Mouse (Mus musculus) right cerebral cortex, adult 18-20 months (tissue): ENCODE data around the gene Gpatch8.
"Not testable (repeated sequence)": the region's sequence is repeated elsewhere in the genome, so short reads cannot be mapped to it uniquely, and the experiment has no call there.

ENCODE experiments used
- DNase-seq: peaks from one replicate; pipeline ENCODE4 v3.0.0; 2022; ENCODE audit warnings: mixed read lengths

Gene Gpatch8

DNA sequence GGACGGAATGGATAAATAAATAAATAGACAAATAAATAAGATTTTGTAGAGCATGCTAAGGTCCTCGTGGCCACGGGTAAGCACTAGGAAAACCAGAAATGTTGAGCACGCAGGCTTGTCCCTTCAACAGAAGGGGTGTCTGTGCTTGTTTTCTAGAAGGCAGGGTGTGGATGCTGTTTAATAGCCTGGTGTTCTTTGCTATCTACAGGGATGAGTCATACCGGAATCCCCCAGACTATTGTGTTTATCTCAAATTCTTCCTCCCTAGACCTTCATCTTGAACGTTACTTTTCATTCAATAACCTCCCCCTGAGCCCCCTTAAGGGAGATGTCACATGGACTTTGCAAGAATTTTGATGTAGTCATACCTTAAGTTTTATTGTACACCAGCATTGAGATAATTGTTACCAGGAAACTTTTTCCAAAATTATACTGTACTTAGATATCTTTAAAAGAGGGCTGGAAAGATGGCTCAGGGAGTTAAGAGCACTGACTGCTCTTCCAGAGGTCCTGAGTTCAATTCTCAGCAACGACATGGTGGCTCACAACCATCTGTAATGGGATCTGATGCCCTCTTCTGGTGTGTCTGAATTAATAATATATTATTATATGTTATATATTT is 12.7 kb upstream of the Gpatch8 start:
- DNase-seq = no peak

DNA sequence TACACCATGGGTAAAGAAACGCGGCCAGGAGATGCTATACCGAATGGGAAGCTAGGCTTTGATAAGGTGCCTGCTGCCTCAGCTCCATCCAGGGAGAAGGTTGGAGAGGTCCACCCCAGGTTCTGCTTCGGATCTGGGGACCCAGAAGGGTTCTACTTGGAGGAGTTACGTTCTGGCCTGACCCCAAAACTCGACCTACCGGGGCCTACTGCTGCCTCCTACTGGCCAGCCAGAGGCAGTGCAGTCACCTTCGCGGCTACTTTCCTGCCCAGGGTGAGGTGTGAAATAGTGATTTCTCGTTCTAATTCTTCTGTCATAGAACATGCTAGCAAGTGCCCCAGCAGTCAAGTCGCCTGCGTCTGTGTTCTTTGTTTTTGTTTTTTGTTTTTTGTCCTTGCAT is 12.0 kb upstream of the Gpatch8 start:
- DNase-seq = no peak

DNA sequence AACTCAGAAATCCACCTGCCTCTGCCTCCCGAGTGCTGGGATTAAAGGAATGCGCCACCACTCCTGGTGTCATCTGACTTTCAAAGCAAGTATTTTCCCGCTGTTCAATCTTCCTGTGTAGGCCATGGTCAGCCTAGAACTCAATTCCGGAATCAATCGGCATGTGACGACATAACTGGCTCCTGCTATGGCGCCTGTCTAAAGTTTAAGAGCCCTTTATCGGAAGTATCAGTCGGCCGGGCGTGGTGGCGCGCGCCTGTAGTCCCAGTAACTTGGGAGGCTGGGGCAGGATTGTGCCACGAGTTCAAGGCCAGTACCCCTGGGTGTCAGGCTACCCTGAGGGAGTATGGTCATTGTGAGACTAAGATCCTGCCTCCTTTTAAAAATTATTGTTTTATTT is 11.5 kb upstream of the Gpatch8 start:
- DNase-seq = no peak

DNA sequence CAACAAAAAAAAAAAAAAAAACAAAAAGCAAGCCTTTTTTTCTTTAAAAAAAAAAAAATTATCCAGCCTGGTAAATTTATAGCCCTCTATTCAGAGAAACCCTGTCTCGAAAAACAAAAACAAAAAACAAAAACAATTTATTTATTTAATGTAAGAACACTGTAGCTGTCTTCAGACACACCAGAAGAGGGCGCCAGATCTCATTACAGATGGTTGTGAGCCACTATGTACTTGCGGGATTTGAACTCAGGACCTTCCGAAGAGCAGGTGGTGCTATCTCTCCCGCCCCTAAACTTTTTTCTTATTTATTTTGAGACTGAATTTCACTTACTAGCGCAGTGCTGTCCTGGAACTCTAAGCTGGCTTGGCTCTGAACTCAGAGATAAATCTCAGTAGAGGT is 11.0 kb upstream of the Gpatch8 start:
- DNase-seq = no peak

DNA sequence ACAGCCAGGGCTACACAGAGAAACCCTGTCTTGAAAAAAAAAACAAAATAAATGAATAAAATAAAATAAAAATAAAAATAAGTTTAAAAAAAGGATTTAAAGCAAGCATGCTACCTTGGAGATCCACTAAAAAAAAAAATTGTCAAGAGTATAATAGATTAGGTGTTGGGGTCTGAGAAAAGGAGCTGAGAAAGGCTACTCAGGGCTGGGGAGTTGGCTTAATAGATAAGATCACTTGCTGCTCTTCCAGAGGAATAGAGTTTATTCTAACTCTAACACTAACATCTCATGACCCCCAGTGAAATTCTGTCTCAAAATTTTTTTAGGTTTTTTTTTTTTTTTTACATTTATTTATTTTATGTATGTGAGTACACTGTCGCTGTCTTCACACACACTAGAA is 10.1 kb upstream of the Gpatch8 start:
- DNase-seq = no peak

DNA sequence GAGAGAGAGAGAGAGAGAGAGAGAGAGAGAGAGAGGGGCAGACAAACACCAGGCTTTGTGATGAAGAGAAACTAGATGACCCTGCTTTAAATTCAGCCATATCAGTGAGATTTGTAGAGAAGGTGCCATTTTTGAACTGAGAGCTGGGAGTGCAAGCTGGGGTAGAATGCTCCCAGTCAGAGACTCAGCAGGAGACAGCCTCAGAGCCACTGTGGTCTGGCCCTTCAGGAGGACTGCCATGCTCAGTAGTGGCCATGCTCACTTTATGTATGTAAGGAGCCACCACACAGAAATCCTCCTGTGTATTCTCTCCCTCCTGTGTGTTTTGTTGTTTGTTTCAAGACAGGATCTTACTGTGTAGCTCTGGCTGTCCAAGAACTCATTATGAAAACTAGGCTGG is 9.5 kb upstream of the Gpatch8 start:
- no peak for DNase-seq

DNA sequence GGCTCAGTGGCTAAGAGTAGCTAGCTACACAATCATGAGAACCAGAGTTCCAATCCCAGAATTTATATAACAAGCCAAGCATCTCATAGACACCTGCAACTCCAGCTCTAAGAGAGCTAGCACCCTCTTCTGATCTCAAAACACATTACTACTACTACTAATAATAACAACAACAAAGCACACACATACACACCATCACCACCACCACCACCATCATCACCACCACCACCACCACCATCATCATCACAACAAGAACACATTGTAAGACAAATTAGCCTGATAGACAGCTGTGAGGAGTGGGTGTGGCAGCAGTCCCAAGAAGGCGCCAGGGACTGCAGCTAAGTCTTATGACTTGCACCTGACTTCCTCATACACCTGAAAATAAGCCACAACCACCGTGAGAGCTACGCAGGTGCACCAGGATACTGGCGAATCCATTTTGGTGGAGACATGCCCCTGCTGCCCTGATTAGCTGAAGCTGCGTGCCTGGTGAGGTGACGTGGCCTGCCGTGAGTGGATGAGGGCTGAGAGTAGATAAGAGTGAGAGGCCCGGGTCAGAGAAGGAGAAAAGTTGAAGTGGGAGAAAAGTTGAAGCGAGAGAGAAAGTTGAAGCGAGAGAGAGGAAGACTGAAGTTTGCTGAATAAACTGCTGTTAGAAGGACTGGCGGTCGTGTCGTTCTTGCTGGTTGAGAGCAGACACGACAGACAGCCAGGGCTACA is 8.9 kb upstream of the Gpatch8 start:
- DNase-seq = not testable (repeated sequence)

DNA sequence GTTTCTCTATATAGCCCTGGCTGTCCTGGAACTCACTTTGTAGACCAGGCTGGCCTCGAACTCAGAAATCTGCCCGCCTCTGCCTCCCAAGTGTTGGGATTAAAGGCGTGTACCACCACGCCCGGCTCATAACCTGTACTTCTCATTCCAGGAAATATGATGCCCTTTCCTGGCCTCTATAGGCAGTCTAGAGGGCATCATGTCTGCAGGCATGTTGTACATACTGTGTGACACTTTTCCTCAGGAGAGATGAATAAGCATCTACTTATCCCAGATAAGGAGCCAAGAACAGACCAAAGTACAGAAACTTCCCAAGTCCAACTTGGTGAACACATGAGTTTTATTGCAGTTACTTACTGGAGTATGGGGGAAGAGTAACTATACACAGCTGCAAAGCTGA is 2.5 kb upstream of the Gpatch8 start:
- DNase-seq = no peak

DNA sequence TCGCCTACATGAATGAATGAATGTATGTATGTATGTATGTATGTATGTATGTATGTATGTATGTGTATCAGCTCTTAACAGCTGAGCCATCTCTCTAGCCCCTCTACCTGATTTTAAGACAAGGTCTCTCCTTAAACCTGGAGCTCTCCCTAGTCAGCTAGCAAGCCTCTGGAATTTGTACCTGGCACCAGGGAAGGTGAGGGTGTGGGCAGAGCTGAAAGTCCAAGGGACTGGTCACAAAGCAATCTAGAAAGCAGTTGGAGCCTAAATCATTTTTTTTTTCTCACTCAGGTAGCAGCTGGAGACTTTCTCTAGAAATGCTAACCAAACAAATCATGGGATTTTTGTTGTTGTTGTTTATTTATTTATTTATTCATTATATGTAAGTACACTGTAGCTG is 1.2 kb upstream of the Gpatch8 start:
- no peak for DNase-seq

DNA sequence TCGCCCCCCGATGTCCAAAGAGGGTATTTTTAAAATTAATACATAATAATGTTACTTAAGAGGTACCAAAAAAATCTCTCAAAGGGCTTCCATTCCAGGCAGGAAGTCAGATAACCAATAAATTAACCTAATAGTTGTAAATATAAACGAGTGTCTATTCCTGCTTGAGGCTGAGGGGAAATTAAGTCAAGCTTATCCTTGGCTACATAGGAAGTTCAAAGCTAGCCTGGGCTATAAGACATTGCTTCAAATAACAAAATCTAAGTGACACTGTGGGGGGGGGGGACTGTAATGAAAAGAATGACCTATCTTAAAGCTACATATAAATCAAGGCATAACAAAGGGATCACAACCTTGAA is 503 bp upstream of the Gpatch8 start:
- DNase-seq = no peak

DNA sequence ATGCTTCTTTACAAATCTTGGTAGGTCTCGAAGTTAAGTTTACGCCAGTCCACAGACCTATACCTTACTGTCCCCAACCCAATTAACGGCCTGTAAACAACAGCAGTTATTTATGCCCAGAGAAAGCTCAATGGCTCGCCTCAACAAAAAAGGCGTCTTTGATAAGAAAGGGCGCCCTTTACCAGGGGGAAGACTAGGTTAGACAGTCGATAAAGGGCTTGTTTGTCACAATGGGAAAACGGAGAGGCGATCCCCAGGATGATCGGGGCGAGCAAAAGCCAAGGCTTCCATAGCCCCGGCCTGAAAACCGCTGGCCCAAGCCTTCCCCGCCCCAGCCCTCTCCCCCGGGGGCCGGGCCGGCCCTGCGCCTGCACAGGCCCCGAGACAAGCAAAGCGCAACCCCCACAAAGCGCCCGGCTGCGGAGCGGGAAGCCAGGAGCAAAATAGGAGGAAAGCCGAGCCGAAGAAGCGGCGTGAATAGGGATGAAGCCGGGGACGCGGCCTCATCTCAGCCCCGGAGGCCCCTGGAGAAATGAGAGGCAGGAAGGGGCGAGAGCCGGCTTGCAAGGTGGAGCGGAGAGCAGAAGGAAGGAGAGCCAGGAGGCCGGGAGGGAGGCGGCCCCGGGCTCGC is 677 bp downstream of the Gpatch8 start:
- no peak for DNase-seq

DNA sequence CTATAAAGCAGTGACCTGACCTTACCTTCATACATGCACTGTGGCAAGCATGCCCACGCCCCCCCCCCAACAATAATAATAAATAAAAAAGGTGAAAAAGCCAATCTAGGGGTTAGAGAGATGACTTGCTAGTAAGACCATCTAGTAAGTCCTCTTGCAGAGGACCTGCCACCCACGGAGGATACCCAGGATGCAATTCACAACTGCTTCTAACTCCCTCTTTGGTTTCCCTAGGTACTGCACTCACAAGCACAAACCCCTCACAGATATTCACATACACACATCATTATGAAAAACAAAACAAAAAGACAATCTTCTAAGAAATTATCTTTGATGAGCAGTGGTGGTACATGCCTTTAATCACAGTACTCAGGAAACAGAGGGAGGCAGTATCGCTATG is 4.1 kb downstream of the Gpatch8 start:
- DNase-seq = no peak

DNA sequence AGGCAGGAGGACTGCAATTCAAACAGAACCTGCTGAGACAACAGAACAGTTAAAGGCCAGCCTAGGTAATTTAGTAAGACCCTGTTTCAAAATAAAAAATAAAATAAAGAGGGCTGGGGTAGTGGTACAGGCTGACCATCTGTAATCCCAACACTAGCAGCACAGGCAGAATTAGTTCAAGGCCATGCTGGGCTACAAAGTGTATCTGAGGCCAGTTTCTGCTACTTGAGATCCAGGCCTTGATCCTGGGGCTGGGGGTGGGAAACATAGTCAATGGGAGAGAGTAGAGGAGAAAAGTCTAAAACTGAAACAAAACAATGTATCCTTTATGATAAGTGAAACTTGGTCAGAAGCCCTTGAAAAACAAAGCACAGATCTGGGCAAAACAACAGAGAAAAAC is 5.0 kb downstream of the Gpatch8 start:
- no peak for DNase-seq

DNA sequence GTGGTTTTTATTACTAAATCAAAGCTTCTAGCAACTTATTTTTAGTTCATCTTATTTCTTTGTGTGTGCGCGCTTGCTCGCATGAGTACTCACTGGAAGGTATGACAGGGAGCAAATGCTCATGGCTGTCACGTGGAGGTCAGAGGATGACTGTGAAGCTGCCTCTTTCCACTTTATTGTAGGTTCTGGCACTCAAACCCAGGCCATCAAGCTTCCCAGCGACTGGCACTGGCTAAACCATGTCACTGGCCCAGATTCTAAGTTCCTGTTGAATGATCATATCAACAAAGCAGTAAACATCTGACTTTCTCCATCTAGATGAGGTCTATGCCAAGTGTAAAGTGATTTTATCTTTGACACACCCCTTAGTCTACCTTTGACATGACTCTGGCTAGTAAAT is 14.7 kb downstream of the Gpatch8 start:
- DNase-seq = no peak

DNA sequence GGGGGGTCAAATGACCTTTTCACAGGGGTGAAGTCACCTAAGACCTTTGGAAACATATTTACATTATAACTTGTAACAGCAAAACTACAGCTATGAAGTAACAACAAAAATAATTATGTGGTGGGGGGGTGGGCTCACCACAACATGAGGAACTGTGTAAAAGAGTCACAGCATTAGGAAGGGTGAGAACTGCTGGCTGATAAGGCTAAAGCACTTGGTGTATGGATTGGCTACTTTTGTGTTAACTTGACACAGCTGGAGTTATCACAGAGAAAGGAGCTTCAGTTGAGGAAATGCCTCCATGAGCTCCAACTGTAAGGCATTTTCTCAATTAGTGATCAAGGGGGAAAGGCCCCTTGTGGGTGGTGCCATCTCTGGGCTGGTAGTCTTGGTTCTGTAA is 15.9 kb downstream of the Gpatch8 start:
- not testable (repeated sequence) for DNase-seq

DNA sequence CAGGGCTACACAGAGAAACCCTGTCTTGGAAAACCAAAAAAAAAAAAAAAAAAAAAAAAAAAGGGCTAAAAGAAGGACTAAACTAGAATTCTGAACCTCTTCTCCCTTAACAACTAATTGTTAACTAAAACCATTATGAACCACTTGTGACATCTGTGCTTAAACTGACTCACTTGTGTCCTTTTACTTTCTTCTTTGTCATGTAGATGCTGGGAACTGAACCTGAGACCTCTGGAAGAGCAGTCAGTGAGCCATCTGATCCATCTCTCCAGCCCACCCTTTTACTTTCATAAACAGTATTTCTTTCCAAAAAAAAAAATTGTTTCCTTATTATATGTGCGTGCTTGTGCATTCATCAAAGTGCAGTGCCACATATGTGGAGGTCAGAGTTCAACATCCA is 16.5 kb downstream of the Gpatch8 start:
- no peak for DNase-seq

DNA sequence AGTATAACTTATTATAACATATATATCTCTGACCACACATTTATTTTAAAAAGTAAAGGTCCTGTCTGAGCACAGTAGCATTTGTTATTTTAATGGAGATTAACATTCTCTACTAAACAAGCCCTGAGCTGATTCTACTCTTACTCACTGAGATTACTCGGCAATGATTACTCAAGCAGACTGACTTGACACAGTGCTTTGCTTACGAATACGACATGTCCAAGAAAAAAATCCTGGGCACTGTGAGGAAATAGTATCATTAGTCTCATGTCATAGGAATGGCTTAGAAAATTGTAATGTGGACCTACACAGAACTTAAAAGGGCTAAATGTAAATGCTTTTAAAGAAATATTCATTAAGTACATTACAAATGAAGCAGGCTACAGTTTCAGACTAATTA is 20.0 kb downstream of the Gpatch8 start:
- DNase-seq = no peak

DNA sequence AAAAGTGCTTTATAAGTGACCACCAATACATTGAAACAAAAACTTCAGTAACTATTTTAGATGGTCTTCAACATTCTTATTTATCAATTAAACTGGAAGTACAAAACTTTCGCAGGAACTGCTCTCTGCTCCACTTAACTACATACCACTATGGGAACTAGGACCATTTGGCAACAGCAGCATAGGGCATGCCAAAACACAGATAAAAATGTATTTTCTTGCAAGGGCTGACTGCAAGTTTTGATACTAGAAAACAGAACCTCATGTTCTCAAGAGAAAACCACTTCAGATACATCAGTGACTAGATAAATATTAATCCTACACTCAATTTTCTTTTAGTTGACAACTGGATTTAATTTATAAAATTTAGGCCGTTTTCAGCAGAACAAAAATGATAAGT is 22.1 kb downstream of the Gpatch8 start:
- no peak for DNase-seq

DNA sequence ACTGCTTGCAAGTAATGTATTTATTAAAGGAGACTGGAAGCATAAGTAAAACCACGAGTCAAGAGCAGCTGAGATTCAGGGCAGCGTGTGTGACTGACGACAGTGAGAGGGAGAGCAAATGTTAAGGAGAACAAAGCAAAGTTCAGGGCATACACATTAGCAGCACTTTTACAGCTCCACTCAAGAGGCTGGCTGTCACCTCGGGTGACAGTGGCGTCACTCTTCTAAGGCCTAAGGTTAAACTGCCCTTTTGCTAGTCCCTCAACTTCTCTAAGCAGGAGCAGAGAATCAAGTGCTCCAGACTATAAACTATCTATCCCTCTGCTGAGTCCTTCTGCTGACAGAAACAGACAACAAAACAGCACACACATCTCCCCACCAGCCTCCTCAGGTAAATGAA is 24.8 kb downstream of the Gpatch8 start:
- DNase-seq = no peak

DNA sequence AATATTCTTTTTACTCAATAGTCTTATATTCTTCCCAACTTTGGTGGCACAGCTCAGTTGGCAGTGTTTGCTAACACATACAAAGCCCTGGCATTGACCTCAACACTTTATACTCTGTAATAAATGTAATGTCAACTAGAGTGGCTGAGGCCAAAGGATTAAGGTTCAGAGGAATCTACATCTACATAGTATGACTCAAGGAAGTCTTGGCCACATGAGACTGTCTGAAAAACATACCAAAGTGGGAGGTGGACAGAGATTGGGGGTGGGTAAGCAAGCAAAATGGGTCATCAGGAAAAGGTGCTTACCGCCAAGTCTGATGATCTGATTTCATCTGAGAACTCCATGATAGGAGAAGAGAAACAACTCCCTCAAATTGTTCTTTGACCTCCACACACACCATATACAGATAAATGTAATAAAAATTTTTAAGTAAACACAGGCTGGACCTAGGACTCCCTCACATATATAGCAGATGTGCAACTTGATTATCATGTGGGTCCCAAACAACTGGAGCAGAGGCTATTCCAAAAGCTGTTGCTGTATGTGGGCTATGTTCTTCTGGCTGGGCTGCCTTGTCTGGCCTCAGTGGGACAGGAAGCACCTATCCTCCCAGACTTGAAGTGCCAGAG is 41.3 kb downstream of the Gpatch8 start:
- DNase-seq = no peak

DNA sequence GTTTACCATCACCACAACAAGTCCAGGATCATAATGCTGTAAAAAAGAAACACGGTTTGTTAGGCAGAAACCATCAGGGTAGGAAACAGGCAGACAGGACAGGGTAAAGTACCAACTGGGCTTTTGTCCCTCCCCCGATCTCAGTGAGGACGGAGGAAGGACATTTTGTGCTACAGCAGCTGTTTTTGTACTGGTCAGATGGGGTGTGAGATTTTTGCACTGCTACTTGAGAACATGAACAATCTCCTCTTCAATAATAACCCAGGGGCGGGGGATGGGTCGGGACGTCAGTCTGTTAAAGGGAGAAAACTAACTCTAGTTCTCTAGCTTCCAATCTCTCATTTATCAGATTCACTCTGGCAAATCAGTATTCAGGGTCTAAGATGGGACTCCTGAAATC is 46.0 kb downstream of the Gpatch8 start:
- no peak for DNase-seq

DNA sequence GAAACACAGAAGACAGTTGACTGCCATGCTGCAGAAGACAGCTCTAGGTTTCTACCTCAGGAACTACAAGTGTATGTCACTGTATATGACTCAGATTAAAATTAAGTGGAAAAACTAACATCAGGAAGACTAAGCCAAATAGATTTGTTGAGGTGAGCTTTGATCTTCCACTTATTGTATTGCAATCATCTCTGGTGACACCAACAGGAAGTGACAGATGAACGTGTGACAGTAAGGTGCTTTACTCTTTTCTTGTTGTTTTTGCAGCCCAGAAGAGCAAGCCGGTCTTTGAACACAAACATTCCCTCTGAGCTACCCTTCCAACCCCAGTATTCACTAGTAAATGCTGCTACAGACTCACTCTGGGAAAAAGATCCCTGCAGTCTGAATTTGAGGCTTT is 59.5 kb downstream of the Gpatch8 start:
- no peak for DNase-seq

DNA sequence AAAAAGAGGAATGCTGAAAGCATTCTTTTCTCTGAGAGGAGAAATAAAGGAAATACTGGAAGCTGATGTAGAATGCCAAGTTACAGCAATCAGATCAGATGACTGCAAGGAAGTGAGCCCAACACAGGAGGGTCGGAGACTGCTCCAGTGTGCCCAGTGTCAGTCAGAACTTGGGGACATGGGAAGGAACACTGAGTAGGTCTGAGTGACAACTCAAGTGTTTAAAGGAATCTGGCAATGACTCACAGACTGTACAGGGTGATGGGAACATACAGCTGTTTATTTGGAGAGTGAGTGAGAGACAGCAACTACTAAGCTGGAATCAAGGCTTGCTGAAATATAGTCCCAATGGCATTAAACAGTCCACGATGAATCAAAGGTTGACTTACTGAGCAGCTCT is 60.0 kb downstream of the Gpatch8 start:
- DNase-seq = no peak

DNA sequence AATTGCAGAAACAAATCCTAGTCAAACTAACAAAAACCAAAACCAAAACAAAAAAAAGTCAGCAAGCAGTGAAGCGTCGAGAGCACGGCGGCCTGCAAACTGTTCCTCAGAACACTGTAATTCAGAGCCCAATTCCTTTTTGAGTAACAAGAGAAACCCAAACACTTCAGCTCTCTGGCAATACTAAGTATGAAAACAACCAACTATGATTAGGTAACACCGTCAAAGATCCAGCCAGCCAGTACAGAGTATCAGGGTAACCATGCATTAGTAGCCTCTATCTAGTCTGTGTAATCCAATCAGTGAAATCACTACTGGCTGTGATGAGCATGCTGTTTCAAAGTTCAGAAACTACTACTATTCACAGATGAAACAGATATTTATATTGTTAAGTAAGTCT is 60.5 kb downstream of the Gpatch8 start:
- no peak for DNase-seq
